Mouse (Mus musculus): ENCODE measurements around the gene Hist1h3b. TPM values are rescaled to one million over a fixed set of nuclear protein-coding genes. Genes with fewer than 3 reads are reported as not detected.
A peak's percentile ranks its signal among the peaks of the same experiment; 100 is the strongest.

The Hist1h3b gene
- total RNA-seq, 2 experiments from 2014 or later: 546 to 572 TPM

GRCm38 (mm10) chr13:23738041-23738440 lies 14.0 kb upstream of the Hist1h3b start:
- no peak for ATAC-seq (ENCODE audit: poor library complexity, severe bottlenecking)

- peak; percentile 71 for ATAC-seq (ENCODE audit: poor library complexity, severe bottlenecking)
Observed at GRCm38 (mm10) chr13:23738677-23739068, 13.4 kb upstream of the Hist1h3b start, which contains the start of gene Hist1h1c. TSS of gene Hist1h1c (plus strand) at chr13:23738808.

- peak; percentile 65 for ATAC-seq (ENCODE audit: poor library complexity, severe bottlenecking)
Observed at GRCm38 (mm10) chr13:23739069-23739921, 12.8 kb upstream of the Hist1h3b start.

DNA sequence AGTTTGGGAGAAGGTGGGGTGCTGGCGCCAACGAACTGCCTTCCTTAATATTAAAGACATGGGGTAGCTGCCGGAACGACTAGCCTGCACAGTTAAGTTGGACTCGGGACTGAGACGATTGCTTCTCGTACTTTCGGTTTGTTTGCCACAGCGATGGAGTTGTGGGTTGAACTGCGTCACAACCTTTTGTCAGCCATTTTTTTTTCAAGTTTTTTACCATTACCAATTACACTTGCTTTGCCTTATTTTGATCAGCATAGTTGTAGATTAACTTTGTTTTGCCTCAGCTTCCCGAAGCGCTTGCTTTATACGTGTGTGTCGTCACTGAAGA lies 12.2 kb upstream of the Hist1h3b start:
- peak; percentile 34 for ATAC-seq (ENCODE audit: poor library complexity, severe bottlenecking)

DNA sequence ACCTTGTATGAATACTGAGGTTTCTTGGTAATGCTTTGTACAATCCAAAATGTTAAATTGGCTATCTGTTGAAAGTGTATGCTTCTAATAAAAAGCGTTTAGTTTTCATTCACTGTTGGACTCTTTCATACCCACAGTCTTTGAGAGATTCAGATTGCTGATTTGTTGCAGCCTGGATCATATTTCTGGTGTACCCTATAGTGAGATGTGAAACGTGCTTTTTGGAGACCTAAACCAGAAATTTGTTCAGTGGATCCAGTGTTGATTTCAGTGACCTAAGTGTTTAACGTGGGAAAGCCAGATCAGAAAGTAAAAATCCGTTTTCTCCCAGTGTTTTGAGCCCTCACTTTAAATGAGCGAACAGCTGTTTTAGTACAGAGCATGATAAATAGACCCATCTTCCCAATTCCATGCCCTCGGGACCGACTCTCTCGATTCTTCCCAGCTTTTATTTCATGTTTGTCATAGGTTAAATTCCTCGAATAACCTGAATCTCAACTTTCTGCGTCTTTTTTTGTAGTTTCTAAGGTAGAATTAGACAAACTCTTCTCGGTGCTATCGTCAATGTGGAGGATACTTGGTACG lies 11.7 kb upstream of the Hist1h3b start:
- no peak for ATAC-seq (ENCODE audit: poor library complexity, severe bottlenecking)

DNA sequence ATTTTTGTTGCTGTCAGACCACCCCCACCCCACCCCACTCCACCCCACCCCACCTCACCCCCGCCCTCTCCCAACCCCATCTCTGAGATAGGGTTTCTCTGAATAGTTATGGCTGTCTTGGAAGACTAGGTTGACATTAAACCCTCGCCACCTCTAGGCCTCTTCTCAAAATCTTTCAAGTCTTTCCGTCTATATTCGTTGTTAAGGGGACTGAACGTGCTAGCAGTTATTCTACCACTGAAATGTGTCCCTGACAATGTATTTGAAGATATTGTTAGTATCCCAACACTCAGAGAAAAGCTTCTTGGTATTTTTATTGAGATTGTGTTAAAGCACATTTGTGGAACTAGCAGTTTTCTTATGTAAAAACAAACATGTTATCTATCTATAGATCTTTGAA lies 11.2 kb upstream of the Hist1h3b start:
- no peak for ATAC-seq (ENCODE audit: poor library complexity, severe bottlenecking)

- no peak for ATAC-seq (ENCODE audit: poor library complexity, severe bottlenecking)
Observed at GRCm38 (mm10) chr13:23742007-23742406, 10.1 kb upstream of the Hist1h3b start.

DNA sequence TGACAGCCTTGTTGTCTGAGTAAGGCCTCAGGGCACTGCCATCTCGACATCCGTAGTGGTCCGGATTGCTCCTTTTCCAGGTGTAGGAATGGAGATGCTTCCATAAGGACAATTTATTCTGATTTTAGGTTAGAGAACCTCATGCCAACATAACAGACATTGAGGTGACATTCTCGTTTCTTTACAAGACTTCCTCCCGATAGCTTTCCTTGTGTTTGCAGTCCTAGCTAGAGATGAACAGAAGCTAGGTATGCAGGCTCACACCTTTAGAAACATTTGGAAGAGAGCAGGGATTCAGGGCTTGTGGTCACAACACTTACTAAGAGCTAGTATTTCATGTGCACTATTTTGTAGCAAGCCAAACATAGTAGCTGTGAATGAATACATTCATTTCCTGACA lies 8.9 kb upstream of the Hist1h3b start:
- no peak for ATAC-seq (ENCODE audit: poor library complexity, severe bottlenecking)

DNA sequence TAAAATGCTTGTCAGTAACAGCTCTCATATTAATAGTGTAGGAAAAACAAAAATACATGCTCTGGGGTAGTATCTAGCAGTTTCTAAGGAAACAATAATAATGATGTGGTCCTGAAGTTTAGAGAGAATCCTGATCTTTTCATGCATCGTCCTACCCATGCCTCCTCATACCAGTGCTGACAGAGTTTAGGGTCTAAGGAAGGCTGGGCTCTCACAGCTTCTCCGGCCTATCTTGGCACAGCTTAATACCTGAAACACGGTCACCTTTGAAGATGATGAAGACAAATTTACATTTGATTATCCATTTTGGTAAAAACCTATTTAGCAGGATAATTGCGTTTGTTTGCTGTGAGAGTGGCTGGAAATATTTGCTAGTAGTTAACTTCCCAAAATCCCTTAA lies 8.1 kb upstream of the Hist1h3b start:
- ATAC-seq (ENCODE audit: poor library complexity, severe bottlenecking): no peak

DNA sequence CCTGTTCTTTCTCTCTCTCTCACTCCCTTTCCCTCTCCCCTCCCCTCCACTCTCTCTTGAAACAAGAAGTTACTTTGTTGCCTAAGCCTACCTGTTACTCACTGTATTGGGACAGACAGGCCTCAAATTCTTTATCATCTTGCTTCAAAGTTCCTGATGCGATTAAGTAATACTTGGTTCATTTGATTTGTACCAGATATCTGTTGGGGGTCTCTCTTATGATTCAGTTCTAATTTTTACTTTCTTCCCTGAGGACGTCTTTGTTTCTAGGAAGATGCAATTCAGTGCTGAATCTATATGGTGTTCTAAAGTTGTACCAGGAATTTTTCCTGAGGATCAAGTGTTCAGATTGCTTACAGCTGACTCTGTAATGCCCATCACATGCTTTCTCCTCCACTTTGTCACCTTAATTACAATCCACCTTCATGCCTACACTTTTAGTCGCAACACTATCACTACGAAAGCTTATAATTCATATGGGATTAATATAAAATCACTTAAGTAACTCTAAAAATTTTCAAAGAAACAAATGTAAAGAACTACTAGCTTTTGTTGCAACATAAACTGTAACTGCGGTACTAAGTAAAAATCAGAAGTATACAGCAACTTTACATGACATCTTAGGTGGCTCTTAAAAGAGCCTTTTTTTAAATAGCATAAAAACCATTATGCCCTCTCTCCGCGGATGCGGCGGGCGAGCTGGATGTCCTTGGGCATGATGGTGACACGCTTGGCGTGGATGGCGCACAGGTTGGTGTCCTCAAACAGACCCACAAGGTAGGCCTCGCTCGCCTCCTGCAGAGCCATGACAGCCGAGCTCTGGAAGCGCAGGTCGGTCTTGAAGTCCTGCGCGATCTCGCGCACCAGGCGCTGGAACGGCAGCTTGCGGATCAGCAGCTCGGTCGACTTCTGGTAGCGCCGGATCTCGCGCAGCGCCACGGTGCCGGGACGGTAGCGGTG lies 7.4 kb upstream of the Hist1h3b start:
- ATAC-seq (ENCODE audit: poor library complexity, severe bottlenecking): no peak

DNA sequence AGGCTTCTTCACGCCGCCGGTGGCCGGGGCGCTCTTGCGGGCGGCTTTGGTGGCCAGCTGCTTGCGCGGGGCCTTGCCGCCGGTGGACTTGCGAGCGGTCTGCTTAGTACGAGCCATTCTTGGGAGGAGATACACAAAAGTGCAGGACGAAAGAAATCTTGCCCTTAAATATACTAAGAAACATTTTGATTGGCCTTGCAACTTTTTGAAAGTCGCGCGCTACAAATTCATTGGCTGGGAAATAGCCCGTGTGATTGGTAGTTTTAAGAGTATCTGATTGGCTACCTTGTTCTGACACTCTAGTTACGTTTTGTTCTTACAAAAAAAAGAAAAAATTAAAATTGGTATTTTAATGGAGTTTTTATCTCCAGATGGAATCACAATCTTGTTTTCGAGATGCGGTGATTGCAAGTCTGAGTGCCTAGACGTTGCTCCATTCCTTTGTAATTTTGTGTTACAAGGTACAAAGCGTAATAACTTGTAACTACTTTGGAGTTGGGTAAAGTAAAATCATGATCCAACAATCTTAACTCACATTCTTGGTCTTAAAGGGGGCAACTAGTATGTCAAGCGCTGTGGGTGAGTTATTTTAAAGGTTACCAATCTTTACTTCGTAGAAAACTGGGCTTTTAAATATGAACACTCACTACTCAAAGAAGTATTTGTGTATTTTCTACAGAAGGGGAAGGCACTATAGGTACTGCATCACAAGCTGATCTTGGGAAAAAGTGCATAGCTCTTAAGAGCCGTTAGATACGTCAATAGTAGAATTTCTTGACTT lies 6.5 kb upstream of the Hist1h3b start, which contains the start of gene Hist1h3c:
TSS of gene Hist1h3c (minus strand) at position 222 of the 781 bp plus-strand sequence.
- peak; percentile 55 for ATAC-seq (ENCODE audit: poor library complexity, severe bottlenecking)

- ATAC-seq (ENCODE audit: poor library complexity, severe bottlenecking): peak; percentile 72
Observed at GRCm38 (mm10) chr13:23746201-23747080, 5.6 kb upstream of the Hist1h3b start, which contains the start of gene Hist1h2bb. TSS of gene Hist1h2bb (plus strand) at chr13:23746734.

- no peak for ATAC-seq (ENCODE audit: poor library complexity, severe bottlenecking)
Observed at GRCm38 (mm10) chr13:23747081-23747891, 4.8 kb upstream of the Hist1h3b start.

DNA sequence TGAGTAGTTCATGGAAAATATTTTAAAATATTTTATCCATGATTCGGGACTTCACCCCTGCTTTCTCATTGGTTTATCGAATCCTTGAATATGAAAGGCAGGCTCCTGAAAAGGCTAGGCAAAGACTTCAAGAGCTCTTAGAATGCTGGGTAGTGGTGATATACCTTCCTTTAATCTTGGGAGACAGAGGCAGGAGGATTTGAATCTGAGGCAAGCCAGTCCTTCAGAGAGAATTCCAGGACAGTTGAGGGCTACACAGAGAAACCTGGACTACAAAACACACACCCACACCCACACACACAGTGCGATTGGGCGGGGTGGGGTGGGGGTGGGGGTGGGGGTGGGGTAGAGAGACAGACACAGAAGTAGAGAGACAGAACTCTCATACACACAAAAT lies 4.2 kb upstream of the Hist1h3b start:
- no peak for ATAC-seq (ENCODE audit: poor library complexity, severe bottlenecking)

GRCm38 (mm10) chr13:23749563-23750121 lies 2.4 kb upstream of the Hist1h3b start:
- ATAC-seq (ENCODE audit: poor library complexity, severe bottlenecking): no peak

GRCm38 (mm10) chr13:23750839-23751477 lies 1.1 kb upstream of the Hist1h3b start, which contains the start of gene Hist1h2ab:
TSS of gene Hist1h2ab (plus strand) at chr13:23751126.
- ATAC-seq (ENCODE audit: poor library complexity, severe bottlenecking): peak; percentile 27

DNA sequence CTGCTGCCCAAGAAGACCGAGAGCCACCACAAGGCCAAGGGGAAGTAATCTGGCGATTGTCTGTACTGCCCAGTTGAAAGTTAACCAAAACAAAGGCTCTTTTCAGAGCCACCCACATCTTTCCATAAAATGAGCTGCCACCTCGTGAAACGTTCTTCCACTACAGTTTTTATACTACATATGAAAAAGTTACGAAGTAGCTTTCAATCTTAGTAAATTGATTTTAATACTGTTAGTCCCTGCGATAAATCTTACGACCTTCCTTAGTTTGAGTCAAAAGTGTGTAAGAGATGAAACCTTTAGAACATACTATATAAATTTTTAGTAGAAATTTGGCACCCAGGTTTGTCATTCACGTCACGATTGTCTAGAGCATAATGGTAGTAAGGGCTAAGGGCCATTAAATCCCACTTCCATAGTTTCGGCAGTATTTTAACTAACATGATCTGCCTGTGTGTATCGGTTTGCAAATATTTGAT lies 550 bp upstream of the Hist1h3b start:
- peak; percentile 22; the same call in 1 of the 2 replicates for ATAC-seq (ENCODE audit: poor library complexity, severe bottlenecking)

Measured in megakaryocyte, adult 5-6 weeks (primary cell).